Mouse (Mus musculus) liver, adult 2 months (tissue): ENCODE results near the gene Scube3. TPM values are rescaled to one million over a fixed set of nuclear protein-coding genes. Genes with fewer than 3 reads are reported as not detected.
"Not testable (repeated sequence)": the region's sequence is repeated elsewhere in the genome, so short reads cannot be mapped to it uniquely, and the experiment has no call there.

Experiments
- DNase-seq: peaks from one replicate; pipeline ENCODE4 v3.0.0-alpha.2; 2011; ENCODE audit warnings: low read depth, low spot score; ENCODE audit errors: extremely low read depth
- H3K27ac ChIP-seq: fragments of 200-500 bp; replicated peaks from 2 replicates; pipeline ENCODE4 v1.5.1; 2012; ENCODE audit warnings: low read depth, mild to moderate bottlenecking, control low read depth, inconsistent platforms, low read length; ENCODE audit not compliant: insufficient read depth
- H3K27me3 ChIP-seq: fragments of 200-500 bp; 2 replicates; pipeline ENCODE4 v1.6.1; 2012; ENCODE audit warnings: mild to moderate bottlenecking, moderate library complexity, low read length, inconsistent platforms; ENCODE audit not compliant: control insufficient read depth, insufficient read depth
- H3K36me3 ChIP-seq: fragments of 200-500 bp; 2 replicates; pipeline ENCODE4 v1.6.1; 2012; ENCODE audit warnings: low read length, inconsistent platforms; ENCODE audit not compliant: control insufficient read depth, insufficient read depth
- H3K4me1 ChIP-seq: fragments of 200-500 bp; 2 replicates; pipeline ENCODE4 v1.6.1; 2011; ENCODE audit warnings: low read length; ENCODE audit not compliant: control insufficient read depth, insufficient read depth
- H3K4me3 ChIP-seq: fragments of 200-500 bp; 2 replicates; pipeline ENCODE4 v1.5.1; 2011; ENCODE audit warnings: low read depth, mild to moderate bottlenecking, control low read depth, low read length, moderate library complexity; ENCODE audit not compliant: insufficient read depth
- H3K79me2 ChIP-seq: fragments of 200-500 bp; 2 replicates; pipeline ENCODE4 v1.6.1; 2012; ENCODE audit warnings: inconsistent platforms, mild to moderate bottlenecking, low read length, moderate library complexity; ENCODE audit not compliant: control insufficient read depth, insufficient read depth
- H3K9ac ChIP-seq: fragments of 200-500 bp; 2 replicates; pipeline ENCODE4 v1.6.1; 2012; ENCODE audit warnings: low read depth, mild to moderate bottlenecking, control low read depth, inconsistent platforms, low read length
- CTCF ChIP-seq: fragments of 200-500 bp; IDR thresholded peaks from 2 replicates; pipeline ENCODE4 v1.5.1; 2011; ENCODE audit warnings: low read depth, low read length, control low read depth
- POLR2A ChIP-seq: fragments of 200-500 bp; IDR thresholded peaks from 2 replicates; pipeline ENCODE4 v1.6.1; 2011; ENCODE audit warnings: low read length, control low read depth; ENCODE audit not compliant: insufficient read depth; ENCODE audit errors: extremely low read depth
- WGBS: fragments of 180-500 bp; shearing (Covaris S2); methylation state at CpG from one replicate; pipeline ENCODE4 v1.1.7; 2018; 5-methylcytosine and 5-hydroxymethylcytosine counted together
- polyA plus RNA-seq: library from polyadenylated mRNA; depleted of rRNA; stranded (reverse); fragments of >200 nt; gene quantifications from 2 replicates; pipeline ENCODE4 v1.2.3, GENCODE M21; 2012; rRNA removed
- total RNA-seq: library from RNA; depleted of rRNA; stranded (reverse); fragments of >200 nt; gene quantifications from 2 replicates; pipeline ENCODE4 v1.2.3, GENCODE M21; 2014; rRNA removed

Gene Scube3
- total and polyA plus RNA-seq, 2 experiments: 0.06 TPM; not detected in 1

GRCm38 (mm10) chr17:28217721-28218649 is 76.0 kb downstream of the Scube3 start:
- WGBS: 32% methylated on average over 23 of the region's 23 CpGs
- H3K79me2 ChIP-seq: no peaks in the 10 kb centered on the region
- no peak overlapping the region for H3K27ac ChIP-seq
- no peaks in the 10 kb centered on the region for H3K27me3 ChIP-seq
- no peak for TF ChIP-seq CTCF
- TF ChIP-seq POLR2A: no peak
- H3K36me3 ChIP-seq: no peaks in the 10 kb centered on the region
- H3K4me1 ChIP-seq: no peaks in the 10 kb centered on the region
- no peak overlapping the region for H3K4me3 ChIP-seq
- no peak for DNase-seq
- no peak overlapping the region for H3K9ac ChIP-seq

GRCm38 (mm10) chr17:28222463-28222862 is 80.5 kb downstream of the Scube3 start:
- H3K36me3 ChIP-seq, DNase-seq, H3K27me3 ChIP-seq, H3K79me2 ChIP-seq, H3K9ac ChIP-seq, H3K27ac ChIP-seq, H3K4me1 ChIP-seq, H3K4me3 ChIP-seq: not testable (repeated sequence)
- WGBS: 93% methylated on average over 10 of the region's 10 CpGs

- WGBS: 2% methylated on average over 45 of the region's 46 CpGs
- peak; percentile 86 for DNase-seq
- Histone ChIP-seq H3K27me3 (no peaks in the 10 kb centered on the region), H3K9ac (peak overlapping the region; percentile 54), H3K4me1 (no peaks in the 10 kb centered on the region), H3K4me3 (peak overlapping the region; percentile 63), H3K27ac (no peak overlapping the region), H3K79me2 (no peaks in the 10 kb centered on the region), H3K36me3 (no peaks in the 10 kb centered on the region)
- TF ChIP-seq POLR2A (no peak), CTCF (no peak)
These were observed 81.8 kb downstream of the Scube3 start for GRCm38 (mm10) chr17:28223561-28224391.

Other genes starting within 250 kb of the Scube3 start
- gene Anks1, start 232.8 kb upstream of the Scube3 start, total RNA-seq: 8.8 and 9.0 TPM in 2 replicates
- gene Anks1, start 232.8 kb upstream of the Scube3 start, polyA plus RNA-seq: 9.4 and 10.0 TPM in 2 replicates
- gene Taf11, start 232.3 kb upstream of the Scube3 start, total RNA-seq: 7.8 and 8.9 TPM in 2 replicates
- gene Taf11, start 232.3 kb upstream of the Scube3 start, polyA plus RNA-seq: 5.1 and 6.0 TPM in 2 replicates
- not detected in 2 replicates for gene Tcp11, start 61.5 kb upstream of the Scube3 start, total RNA-seq
- not detected in 2 replicates for gene Tcp11, start 61.5 kb upstream of the Scube3 start, polyA plus RNA-seq
- 10.4 and 13.2 TPM in 2 replicates for gene Zfp523, start 35.0 kb downstream of the Scube3 start, total RNA-seq
- 27.8 and 33.6 TPM in 2 replicates for gene Zfp523, start 35.0 kb downstream of the Scube3 start, polyA plus RNA-seq
- gene Def6, start 65.6 kb downstream of the Scube3 start, total RNA-seq: 0.28 and 0.67 TPM in 2 replicates
- 0.31 and 1.0 TPM in 2 replicates for gene Def6, start 65.6 kb downstream of the Scube3 start, polyA plus RNA-seq
- 3.0 and 3.2 TPM in 2 replicates for gene Ppard, start 90.6 kb downstream of the Scube3 start, total RNA-seq
- 9.7 and 13.7 TPM in 2 replicates for gene Ppard, start 90.6 kb downstream of the Scube3 start, polyA plus RNA-seq
- 6.6 and 9.1 TPM in 2 replicates for gene Fance, start 171.4 kb downstream of the Scube3 start, total RNA-seq
- 6.4 and 6.8 TPM in 2 replicates for gene Fance, start 171.4 kb downstream of the Scube3 start, polyA plus RNA-seq
- gene Rpl10a, start 186.3 kb downstream of the Scube3 start, total RNA-seq: 497 and 711 TPM in 2 replicates
- gene Rpl10a, start 186.3 kb downstream of the Scube3 start, polyA plus RNA-seq: 1,137 and 1,616 TPM in 2 replicates
- gene Tead3, start 208.7 kb downstream of the Scube3 start, total RNA-seq: 3.0 and 3.7 TPM in 2 replicates
- 7.6 and 11.0 TPM in 2 replicates for gene Tead3, start 208.7 kb downstream of the Scube3 start, polyA plus RNA-seq
- gene Tulp1, start 223.1 kb downstream of the Scube3 start, total RNA-seq: not detected in 2 replicates
- gene Tulp1, start 223.1 kb downstream of the Scube3 start, polyA plus RNA-seq: not detected in 2 replicates